Mouse (Mus musculus) hindbrain, embryonic 16.5 days (tissue): ENCODE measurements around the gene Rnf157. TPM values are rescaled to one million over a fixed set of nuclear protein-coding genes. Genes with fewer than 3 reads are reported as not detected.

ENCODE experiments used
- ATAC-seq: fragments of 200-750 bp; cut with Nextera tagmentation; 2 replicates; pipeline ENCODE4 v1.8.0; 2017; ENCODE audit warnings: moderate TSS enrichment, moderate library complexity
- H3K27ac ChIP-seq: fragments of 300-500 bp; sonication (generic); 2 replicates; pipeline ENCODE4 v1.5.1; 2014; ENCODE audit warnings: low read depth, mild to moderate bottlenecking, control low read depth, low read length, moderate library complexity
- H3K27me3 ChIP-seq: fragments of 300-500 bp; sonication (generic); replicated peaks from 2 replicates; pipeline ENCODE4 v1.6.1; 2014; ENCODE audit warnings: low read length; ENCODE audit not compliant: control insufficient read depth, insufficient read depth
- H3K36me3 ChIP-seq: fragments of 300-500 bp; sonication (generic); 2 replicates; pipeline ENCODE4 v1.6.1; 2014; ENCODE audit warnings: mild to moderate bottlenecking, low read length, moderate library complexity, mixed read lengths; ENCODE audit not compliant: control insufficient read depth, insufficient read depth
- H3K4me1 ChIP-seq: fragments of 300-500 bp; sonication (generic); 2 replicates; pipeline ENCODE4 v1.6.1; 2014; ENCODE audit warnings: low read depth, low read length; ENCODE audit not compliant: control insufficient read depth, insufficient read depth
- H3K4me2 ChIP-seq: fragments of 300-500 bp; sonication (generic); 2 replicates; pipeline ENCODE4 v1.6.1; 2014; ENCODE audit warnings: mild to moderate bottlenecking, low read length, control low read depth, moderate library complexity
- H3K4me3 ChIP-seq: fragments of 300-500 bp; sonication (generic); 2 replicates; pipeline ENCODE4 v1.5.1; 2014; ENCODE audit warnings: mild to moderate bottlenecking, low read length, control low read depth, moderate library complexity
- H3K9ac ChIP-seq: fragments of 300-500 bp; sonication (generic); 2 replicates; pipeline ENCODE4 v1.6.1; 2014; ENCODE audit warnings: low read depth, mild to moderate bottlenecking, control low read depth, low read length, moderate library complexity
- H3K9me3 ChIP-seq: fragments of 300-500 bp; sonication (generic); 2 replicates; pipeline ENCODE4 v1.6.1; 2014; ENCODE audit warnings: mild to moderate bottlenecking, low read length, moderate library complexity; ENCODE audit not compliant: control insufficient read depth
- WGBS: fragments of 180-500 bp; shearing (Covaris S2); extraction: QIAGEN DNeasy Blood & Tissue Kit; methylation state at CpG from one replicate; pipeline ENCODE4 v1.1.7; 2014; 5-methylcytosine and 5-hydroxymethylcytosine counted together
- polyA plus RNA-seq: library from polyadenylated mRNA; unstranded; fragments of >200 nt; fragmentation: Nextera tagmentation; extraction: Ambion mirVana; gene quantifications from 2 replicates; pipeline ENCODE4 v1.2.1, GENCODE M21; 2015

The Rnf157 gene
- polyA plus RNA-seq: 27.8 and 28.5 TPM in 2 replicates

DNA sequence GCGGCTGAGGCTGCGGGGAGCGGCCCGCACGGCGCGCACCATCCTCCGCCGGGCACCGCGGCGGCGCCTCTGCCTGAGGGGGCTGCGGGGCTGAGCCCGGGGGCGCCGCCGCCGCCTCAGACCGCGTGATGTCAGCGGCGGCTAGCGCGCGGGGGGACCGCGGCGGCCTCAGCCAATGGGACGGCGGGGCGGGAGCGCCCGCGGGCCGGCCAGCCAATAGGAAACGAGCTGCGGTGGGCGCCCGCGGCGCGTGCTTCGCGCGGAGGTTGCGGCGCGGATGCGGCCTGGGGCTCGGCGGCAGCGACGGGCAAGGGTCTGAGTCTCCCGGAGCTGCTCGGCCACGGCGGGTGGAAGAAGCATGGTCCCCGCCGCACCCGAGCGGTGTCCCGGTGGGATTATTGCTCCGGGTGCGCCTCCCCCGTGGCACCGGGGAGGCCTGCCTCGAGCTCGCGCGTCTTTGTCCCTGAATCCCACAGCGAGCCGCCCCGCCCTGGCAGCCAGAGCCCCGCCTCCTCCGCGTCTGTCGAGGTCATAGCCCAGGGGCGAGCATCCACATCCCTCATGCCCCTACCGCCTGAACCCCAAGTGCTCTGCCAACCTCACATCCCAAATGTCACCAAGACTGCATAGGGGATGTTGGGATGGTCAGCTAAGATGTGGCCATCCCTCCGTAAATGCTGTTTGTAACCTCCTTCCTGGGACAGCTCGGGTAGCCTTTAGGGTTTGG is at the start of gene Rnf157:
Rnf157 (minus strand) TSS at position 129 of the 727 bp plus-strand sequence.
- peak within 1 kb of the TSS; percentile 83 for H3K4me2 ChIP-seq
- peak within 1 kb of the TSS; percentile 99 for H3K9ac ChIP-seq
- no peaks in the 10 kb centered on the region for H3K9me3 ChIP-seq
- H3K27ac ChIP-seq: peak within 1 kb of the TSS; percentile 96
- ATAC-seq: peak; percentile 96
- H3K27me3 ChIP-seq: no peaks in the 10 kb centered on the region
- 2% methylated on average over 52 of the region's 82 CpGs for WGBS
- H3K36me3 ChIP-seq: no peaks in the 10 kb centered on the region
- H3K4me1 ChIP-seq: peaks cover 19% of the 10 kb centered on the region
- H3K4me3 ChIP-seq: peak within 1 kb of the TSS; percentile 87

DNA sequence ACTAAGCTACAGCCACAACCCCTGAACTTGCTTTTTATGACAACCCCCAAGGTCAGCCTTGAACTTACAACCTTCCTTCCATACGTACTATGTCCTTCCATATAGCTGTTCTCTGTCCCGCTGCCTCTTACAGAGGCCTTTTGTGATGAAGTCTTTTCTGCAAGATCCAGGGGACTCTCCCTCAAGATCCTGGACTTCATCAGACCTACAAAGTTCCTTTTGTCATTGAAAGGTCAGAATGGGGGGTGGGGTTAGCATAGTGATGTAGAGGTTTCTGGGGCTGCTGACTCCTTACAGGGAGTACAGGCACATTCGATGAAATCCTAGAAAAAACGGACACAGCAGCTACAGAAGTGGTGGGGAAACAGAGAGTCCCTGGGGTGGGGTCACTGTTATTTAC is 47.0 kb upstream of the Rnf157 start:
- Histone ChIP-seq H3K27ac (no peak overlapping the region), H3K9ac (no peak overlapping the region), H3K4me1 (no peaks in the 10 kb centered on the region), H3K4me2 (no peak overlapping the region), H3K27me3 (no peaks in the 10 kb centered on the region), H3K36me3 (no peaks in the 10 kb centered on the region), H3K4me3 (no peak overlapping the region), H3K9me3 (no peaks in the 10 kb centered on the region)
- 61% methylated on average over 4 of the region's 4 CpGs for WGBS
- no peak for ATAC-seq

DNA sequence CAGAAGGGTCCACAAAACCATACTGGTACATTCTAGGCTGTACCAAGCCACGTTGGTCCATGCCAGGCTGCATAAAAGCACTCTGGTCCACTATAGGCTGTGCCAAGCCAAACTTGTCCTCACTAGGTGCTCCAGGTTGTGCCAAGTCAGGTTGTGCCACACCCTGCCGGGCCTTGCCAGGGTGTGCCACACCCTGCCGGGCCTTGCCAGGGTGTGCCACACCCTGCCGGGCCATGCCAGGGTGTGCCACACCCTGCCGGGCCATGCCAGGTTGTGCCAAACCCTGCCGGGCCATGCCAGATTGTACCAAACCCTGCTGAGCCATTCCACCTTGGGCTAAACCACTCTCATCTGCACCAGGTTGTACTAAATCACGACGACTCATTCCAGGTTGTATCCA is 43.4 kb upstream of the Rnf157 start:
- no peak overlapping the region for H3K4me3 ChIP-seq
- no peak overlapping the region for H3K9ac ChIP-seq
- no peaks in the 10 kb centered on the region for H3K9me3 ChIP-seq
- no peak for ATAC-seq
- H3K4me2 ChIP-seq: no peak overlapping the region
- no peaks in the 10 kb centered on the region for H3K27me3 ChIP-seq
- H3K4me1 ChIP-seq: no peaks in the 10 kb centered on the region
- H3K27ac ChIP-seq: no peak overlapping the region
- no peaks in the 10 kb centered on the region for H3K36me3 ChIP-seq
- 85% methylated on average over 8 of the region's 8 CpGs for WGBS

DNA sequence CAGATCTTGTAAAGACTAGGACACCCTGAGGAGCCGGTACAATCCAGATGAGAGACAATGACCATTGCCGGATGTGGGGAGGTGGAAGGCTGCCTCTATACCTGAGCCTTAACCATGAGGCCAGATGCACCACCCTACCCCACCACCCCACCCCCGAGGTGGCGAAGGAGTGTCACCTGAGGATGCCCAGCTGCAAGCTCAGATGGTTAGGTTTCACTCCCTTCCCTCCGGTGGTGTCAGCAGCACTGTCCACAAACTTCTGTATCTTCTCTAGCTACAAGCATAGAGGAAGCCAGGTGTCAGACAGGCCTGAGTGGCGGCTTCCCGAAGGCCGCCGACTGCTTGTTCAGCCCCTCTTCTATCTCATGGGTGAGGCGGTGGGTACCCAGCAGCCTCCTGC is 41.1 kb upstream of the Rnf157 start:
- ATAC-seq: no peak
- H3K27me3 ChIP-seq: no peaks in the 10 kb centered on the region
- no peak overlapping the region for H3K4me3 ChIP-seq
- H3K9ac ChIP-seq: no peak overlapping the region
- no peaks in the 10 kb centered on the region for H3K4me1 ChIP-seq
- H3K27ac ChIP-seq: no peak overlapping the region
- H3K4me2 ChIP-seq: no peak overlapping the region
- no peaks in the 10 kb centered on the region for H3K36me3 ChIP-seq
- 86% methylated on average over 10 of the region's 10 CpGs for WGBS
- peaks cover 2% of the 10 kb centered on the region; the same call in 1 of the 2 replicates for H3K9me3 ChIP-seq

DNA sequence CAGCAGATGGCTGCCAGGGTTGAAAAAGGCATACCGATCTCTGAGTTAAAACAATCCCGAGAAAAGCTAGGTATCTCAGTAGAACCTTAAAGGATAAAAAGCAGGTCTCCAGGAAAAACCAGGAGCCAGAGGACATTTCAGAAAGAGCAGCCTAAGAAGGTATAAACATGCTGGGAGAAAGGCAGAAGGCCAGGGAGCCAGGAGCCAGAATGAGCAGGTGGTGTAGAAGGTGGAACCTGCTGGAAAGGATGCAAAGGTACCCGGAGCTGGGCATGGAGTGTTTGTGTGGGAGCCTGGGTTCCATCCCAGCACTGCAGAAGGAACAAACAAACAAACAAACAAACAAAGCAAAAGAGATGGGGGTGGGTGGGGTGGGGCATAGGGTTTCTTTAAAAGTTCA is 36.5 kb upstream of the Rnf157 start:
- H3K4me1 ChIP-seq: peaks cover 4% of the 10 kb centered on the region; the same call in 1 of the 2 replicates
- H3K9me3 ChIP-seq: peaks cover 2% of the 10 kb centered on the region; the same call in 1 of the 2 replicates
- 94% methylated on average over 3 of the region's 3 CpGs for WGBS
- H3K4me3 ChIP-seq: no peak overlapping the region
- ATAC-seq: no peak
- no peak overlapping the region for H3K4me2 ChIP-seq
- no peak overlapping the region for H3K27ac ChIP-seq
- H3K9ac ChIP-seq: no peak overlapping the region
- H3K36me3 ChIP-seq: no peaks in the 10 kb centered on the region
- peaks cover 10% of the 10 kb centered on the region for H3K27me3 ChIP-seq

DNA sequence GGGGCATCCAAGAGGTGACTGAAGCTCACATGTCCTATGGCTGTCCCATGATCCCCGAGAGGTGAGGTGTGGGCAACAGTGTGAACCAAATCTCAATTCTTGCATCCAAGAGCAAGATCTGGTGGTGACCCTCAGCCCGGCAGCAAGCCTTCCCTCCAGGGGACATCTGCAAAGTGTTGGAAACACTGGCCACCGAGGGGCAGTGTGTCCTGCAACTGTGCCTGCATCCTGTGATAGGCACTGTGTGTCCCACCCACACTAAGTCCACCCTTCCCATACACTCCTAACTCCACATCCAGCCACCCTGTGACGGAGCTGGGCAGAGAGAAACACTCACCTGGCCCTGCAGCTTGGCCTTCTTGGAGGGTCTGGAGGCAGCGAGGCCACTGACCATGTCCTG is 35.0 kb upstream of the Rnf157 start:
- H3K27me3 ChIP-seq: peaks cover 10% of the 10 kb centered on the region
- 74% methylated on average over 5 of the region's 5 CpGs for WGBS
- peaks cover 4% of the 10 kb centered on the region; the same call in 1 of the 2 replicates for H3K4me1 ChIP-seq
- H3K36me3 ChIP-seq: no peaks in the 10 kb centered on the region
- peaks cover 2% of the 10 kb centered on the region; the same call in 1 of the 2 replicates for H3K9me3 ChIP-seq
- H3K9ac ChIP-seq: no peak overlapping the region
- no peak overlapping the region for H3K27ac ChIP-seq
- H3K4me2 ChIP-seq: no peak overlapping the region
- H3K4me3 ChIP-seq: no peak overlapping the region
- no peak for ATAC-seq

DNA sequence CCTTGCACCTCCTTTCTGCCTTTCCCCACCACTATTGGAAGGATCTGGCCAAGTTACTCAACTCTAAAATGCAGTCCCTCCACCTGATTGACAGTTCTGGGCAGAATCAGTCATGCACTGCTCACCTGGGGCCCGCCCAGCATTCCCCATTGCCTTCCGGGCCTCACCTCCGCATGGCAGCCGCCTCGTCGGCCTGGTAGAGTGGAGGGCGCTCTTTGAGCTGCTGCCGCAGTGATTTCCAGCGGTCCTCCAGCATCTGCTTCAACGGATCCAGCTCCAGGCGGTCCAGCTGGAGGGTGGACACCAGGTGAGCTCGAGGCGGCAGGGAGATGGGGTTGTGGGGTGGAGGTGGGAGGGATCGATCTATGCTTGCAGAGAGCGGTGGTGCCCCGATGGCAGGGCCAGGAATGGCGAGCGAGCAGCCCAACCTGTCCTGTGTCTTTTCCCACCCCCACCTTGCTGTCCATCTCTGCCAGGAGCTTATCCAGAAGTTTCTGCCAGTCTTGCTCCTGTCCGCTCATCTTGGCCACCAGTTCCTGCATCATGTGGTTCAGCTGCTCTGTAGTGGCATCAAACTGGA is 33.6 kb upstream of the Rnf157 start:
- peak overlapping the region; percentile 29; the same call in 1 of the 2 replicates for H3K9ac ChIP-seq
- H3K4me2 ChIP-seq: peak overlapping the region; percentile 16; the same call in 1 of the 2 replicates
- H3K4me1 ChIP-seq: peaks cover 4% of the 10 kb centered on the region; the same call in 1 of the 2 replicates
- ATAC-seq: peak; percentile 18; the same call in 1 of the 2 replicates
- 0 out of 2 replicates have a peak overlapping the region, but pooled peaks have one; percentile 14 for H3K4me3 ChIP-seq
- H3K9me3 ChIP-seq: peaks cover 2% of the 10 kb centered on the region; the same call in 1 of the 2 replicates
- H3K27ac ChIP-seq: no peak overlapping the region
- WGBS: 16% methylated on average over 18 of the region's 19 CpGs
- H3K27me3 ChIP-seq: peaks cover 10% of the 10 kb centered on the region
- no peaks in the 10 kb centered on the region for H3K36me3 ChIP-seq

DNA sequence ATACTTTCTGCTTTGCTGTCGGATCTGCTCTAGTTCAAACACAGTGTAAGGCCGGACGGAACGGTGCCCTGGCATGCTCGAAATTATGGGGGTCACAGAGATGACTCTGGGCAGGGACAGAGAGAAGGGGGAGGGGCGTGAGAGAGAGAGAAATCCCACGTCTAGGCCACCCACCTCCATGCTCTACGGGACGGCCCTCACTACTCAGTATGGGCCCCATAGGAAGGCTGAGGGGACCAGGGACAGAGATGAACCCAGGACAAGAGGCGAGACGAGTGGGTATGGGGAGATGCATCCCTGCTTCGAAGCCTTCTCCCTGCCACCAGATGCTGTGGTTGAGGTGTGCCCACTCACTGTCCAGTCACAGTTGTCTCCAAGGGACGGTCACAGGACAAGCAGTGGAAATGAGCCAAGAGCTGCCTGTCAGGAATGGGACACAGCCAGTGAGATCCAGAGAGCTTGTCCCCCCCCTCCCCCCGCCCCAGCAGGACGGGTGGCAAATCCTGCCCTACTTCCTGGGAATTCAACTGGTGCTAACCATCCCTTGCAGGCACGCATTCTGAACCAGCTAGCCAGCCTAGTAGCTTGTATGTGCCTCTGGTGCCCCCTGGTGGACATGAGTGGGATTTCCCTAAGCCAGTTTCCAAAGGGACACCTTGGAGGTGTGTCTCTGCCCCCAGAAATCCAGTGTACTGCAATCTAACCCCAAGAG is 32.9 kb upstream of the Rnf157 start:
- peak; percentile 64 for ATAC-seq
- no peak overlapping the region for H3K27ac ChIP-seq
- WGBS: 33% methylated on average over 16 of the region's 16 CpGs
- H3K36me3 ChIP-seq: no peaks in the 10 kb centered on the region
- peaks cover 4% of the 10 kb centered on the region; the same call in 1 of the 2 replicates for H3K4me1 ChIP-seq
- no peak overlapping the region; the same call in 1 of the 2 replicates for H3K4me2 ChIP-seq
- H3K9me3 ChIP-seq: peaks cover 1% of the 10 kb centered on the region; the same call in 1 of the 2 replicates
- no peak overlapping the region; the same call in 1 of the 2 replicates for H3K9ac ChIP-seq
- H3K27me3 ChIP-seq: peaks cover 10% of the 10 kb centered on the region
- H3K4me3 ChIP-seq: no peak overlapping the region

DNA sequence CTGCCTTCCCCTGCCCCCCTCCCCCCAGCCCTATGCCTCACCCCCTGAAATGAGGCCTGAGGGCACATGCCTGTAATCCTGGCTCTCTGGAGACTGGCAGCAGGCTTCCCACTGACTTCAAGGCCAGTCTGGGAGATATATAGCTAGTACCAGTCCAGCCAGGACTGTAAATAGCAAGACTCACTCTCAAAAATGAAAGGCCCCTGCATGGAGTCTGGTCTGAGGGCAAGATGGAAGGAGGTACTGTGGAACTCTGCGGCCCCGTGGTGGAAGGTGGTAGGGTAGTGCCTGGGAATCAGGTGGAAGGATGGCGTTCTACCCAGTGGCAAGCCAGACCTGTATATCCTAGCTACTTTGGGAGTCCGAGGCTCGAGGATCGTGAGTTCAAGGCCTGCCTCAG is 31.1 kb upstream of the Rnf157 start:
- peak overlapping the region; percentile 29; the same call in 1 of the 2 replicates for H3K9ac ChIP-seq
- WGBS: 84% methylated on average over 6 of the region's 6 CpGs

More for the DNA sequence above, 31.1 kb upstream of the Rnf157 start:
- no peak for ATAC-seq
- Histone ChIP-seq H3K4me1 (peaks cover 4% of the 10 kb centered on the region; the same call in 1 of the 2 replicates), H3K4me2 (no peak overlapping the region), H3K27ac (no peak overlapping the region), H3K36me3 (no peaks in the 10 kb centered on the region), H3K4me3 (no peak overlapping the region), H3K27me3 (peaks cover 10% of the 10 kb centered on the region), H3K9me3 (no peaks in the 10 kb centered on the region)
